Mouse (Mus musculus) CD4-positive, CD25-positive, alpha-beta regulatory T cell, adult 9 weeks (primary cell): ENCODE results near the gene Id1. TPM values are rescaled to one million over a fixed set of nuclear protein-coding genes. Genes with fewer than 3 reads are reported as not detected.

Experiments used
- polyA plus RNA-seq: library from polyadenylated mRNA; unstranded; fragments of 100-300 nt; shearing (Covaris generic); gene quantifications from one replicate; pipeline ENCODE4 v1.2.1, GENCODE M21; 2017

The Id1 gene
- polyA plus RNA-seq: not detected

DNA sequence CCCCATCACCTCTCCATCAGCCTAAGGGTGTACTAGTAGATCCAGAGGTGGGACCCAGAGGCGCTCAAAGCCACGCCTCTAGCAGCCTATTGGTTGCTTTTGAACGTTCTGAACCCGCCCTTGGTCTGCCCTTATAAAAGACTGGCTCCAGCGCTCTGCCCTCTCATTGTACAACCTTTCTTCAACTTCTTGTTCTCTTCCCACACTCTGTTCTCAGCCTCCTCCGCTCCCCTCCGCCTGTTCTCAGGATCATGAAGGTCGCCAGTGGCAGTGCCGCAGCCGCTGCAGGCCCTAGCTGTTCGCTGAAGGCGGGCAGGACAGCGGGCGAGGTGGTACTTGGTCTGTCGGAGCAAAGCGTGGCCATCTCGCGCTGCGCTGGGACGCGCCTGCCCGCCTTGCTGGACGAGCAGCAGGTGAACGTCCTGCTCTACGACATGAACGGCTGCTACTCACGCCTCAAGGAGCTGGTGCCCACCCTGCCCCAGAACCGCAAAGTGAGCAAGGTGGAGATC is at the start of gene Id1:
Gene Id1 (plus strand): TSS at position 162 of the 512 bp plus-strand sequence.

DNA sequence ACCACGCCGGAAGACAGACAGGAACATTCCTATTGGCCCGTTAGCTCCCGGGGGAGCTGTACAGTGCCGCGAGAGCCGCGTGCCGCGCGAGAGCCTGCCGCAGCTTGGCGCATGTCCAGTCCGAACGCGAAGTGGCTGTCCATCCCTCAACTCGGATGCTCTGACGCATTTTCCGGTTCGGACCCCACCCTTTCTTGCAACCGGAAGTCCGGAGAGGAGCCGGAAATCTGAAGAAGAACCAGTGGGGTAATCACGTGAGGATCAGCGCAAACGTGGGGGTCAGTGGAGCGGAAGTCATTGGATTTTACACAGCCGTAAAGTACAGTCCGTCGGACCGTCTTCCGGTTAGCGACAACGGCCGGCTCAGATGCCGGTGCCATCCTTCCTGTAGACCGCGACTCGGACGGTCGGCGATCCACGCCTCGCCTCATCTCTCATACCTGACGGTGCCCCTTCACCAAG is 49.2 kb upstream of the Id1 start, which contains the start of gene Mcts2:
Gene Mcts2 (plus strand): TSS at position 230 of the 462 bp plus-strand sequence.

DNA sequence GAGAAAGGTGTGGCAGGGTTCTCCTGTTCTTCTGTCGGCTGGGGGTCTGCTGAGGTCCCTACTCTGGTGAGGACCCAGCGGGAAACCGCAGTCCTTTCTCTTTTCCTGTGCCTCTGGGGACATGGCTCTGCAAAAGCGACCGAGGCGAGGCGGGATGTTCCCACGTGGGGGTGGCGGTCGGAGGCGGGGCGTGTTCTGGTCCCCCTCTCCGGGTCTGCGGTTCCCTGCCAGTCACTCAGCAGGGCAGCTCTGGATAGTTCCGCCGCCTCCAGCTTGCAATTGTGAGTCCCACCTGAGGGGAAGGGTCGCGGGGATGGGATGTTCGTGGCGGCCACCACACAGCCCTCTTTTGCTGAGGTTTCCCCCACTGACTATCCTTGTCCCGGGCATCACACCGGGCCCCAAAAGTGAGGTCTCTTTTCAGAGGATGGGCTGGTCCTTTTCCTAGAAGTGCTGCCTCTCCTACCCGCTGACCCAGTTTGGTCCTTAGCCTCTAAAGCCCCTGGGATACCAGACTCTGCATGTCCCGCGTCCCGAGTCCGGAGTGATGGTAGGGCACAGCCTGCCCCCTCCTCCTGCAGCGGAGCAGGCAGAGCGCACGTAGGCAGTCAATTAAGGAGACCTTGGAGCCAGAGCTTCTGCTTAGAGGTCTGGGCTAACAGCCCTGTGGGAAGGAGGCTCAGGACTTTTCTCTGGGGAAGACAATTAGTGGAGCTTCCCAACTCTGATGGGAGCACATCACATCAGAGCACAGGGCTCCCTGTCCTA is 18.1 kb downstream of the Id1 start, which contains the start of gene Cox4i2:
Gene Cox4i2 (plus strand): TSS at position 230 of the 768 bp plus-strand sequence.

Other genes with a start within 250 kb of the Id1 start
- gene Defb22, start 246.1 kb upstream of the Id1 start, polyA plus RNA-seq: not detected
- gene Defb26, start 224.6 kb upstream of the Id1 start, polyA plus RNA-seq: not detected
- gene Defb28, start 218.0 kb upstream of the Id1 start, polyA plus RNA-seq: not detected
- gene Defb29, start 196.2 kb upstream of the Id1 start, polyA plus RNA-seq: not detected
- gene Gm17416, start 166.9 kb upstream of the Id1 start, polyA plus RNA-seq: not detected
- gene Defb21, start 163.5 kb upstream of the Id1 start, polyA plus RNA-seq: not detected
- gene Defb19, start 155.9 kb upstream of the Id1 start, polyA plus RNA-seq: not detected
- not detected for gene Defb45, start 136.9 kb upstream of the Id1 start, polyA plus RNA-seq
- gene Defb36, start 131.9 kb upstream of the Id1 start, polyA plus RNA-seq: not detected
- gene Defb25, start 113.2 kb upstream of the Id1 start, polyA plus RNA-seq: not detected
- gene Rem1, start 109.3 kb upstream of the Id1 start, polyA plus RNA-seq: not detected
- gene H13, start 66.8 kb upstream of the Id1 start, polyA plus RNA-seq: 39.0 TPM
- 2.4 TPM for gene Mcts2, start 49.2 kb upstream of the Id1 start, polyA plus RNA-seq
- gene Cox4i2, start 17.9 kb downstream of the Id1 start, polyA plus RNA-seq: not detected
- gene Bcl2l1, start 95.5 kb downstream of the Id1 start, polyA plus RNA-seq: 69.7 TPM
- gene Tpx2, start 111.7 kb downstream of the Id1 start, polyA plus RNA-seq: 4.1 TPM
- gene Mylk2, start 175.1 kb downstream of the Id1 start, polyA plus RNA-seq: not detected
- not detected for gene Foxs1, start 197.0 kb downstream of the Id1 start, polyA plus RNA-seq
- not detected for gene Dusp15, start 215.4 kb downstream of the Id1 start, polyA plus RNA-seq
- gene Ttll9, start 226.2 kb downstream of the Id1 start, polyA plus RNA-seq: 1.3 TPM